Mouse (Mus musculus): Measurements from ENCODE around the gene Tmem217. TPM values are rescaled to one million over a fixed set of nuclear protein-coding genes. Genes with fewer than 3 reads are reported as not detected.
"Not testable (repeated sequence)": the region's sequence is repeated elsewhere in the genome, so short reads cannot be mapped to it uniquely, and the experiment has no call there.

Gene Tmem217
- polyA plus RNA-seq, 1 experiment from 2014 or later = 1.5 TPM

DNA sequence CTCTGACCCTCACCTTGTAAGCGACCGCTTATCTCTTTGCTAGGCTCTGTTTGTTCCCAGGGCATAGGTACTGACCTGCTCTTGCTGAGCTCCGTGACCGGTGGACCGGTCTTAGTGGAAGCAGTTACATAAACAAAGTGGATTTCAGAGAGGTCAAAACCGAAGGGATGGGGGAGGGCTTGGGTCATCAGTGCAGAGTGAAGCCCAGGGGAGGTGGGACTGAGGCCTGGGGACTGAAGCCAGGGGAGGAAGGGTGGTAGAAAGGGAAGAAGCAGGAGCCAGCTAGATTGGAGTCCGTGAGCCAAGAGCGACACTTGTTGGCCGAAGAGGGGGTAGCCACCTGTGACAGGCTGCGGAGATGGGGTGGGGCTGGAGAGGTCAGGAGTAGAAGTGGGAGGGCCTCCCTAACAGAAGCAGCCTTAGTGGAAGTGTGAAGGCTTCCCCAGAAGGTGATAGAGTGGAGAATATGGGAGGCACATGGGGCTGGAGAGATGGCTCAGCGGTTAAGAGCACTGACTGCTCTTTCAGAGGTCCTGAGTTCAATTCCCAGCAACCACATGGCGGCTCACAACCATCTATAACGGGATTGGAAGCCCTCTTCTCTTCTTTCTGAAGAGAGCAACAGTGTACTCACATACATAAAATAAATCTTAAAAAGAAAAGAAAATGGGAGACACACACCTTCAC is 39.0 kb downstream of the Tmem217 start:
- H3K4me1 ChIP-seq = peaks cover 9% of the 10 kb centered on the region
- H3K9me3 ChIP-seq = no peaks in the 10 kb centered on the region
- H3K36me3 ChIP-seq = no peaks in the 10 kb centered on the region
- no peak overlapping the region for H3K4me3 ChIP-seq
- 29% methylated on average over 13 of the region's 13 CpGs for WGBS
- peak; percentile 96 for DNase-seq (ENCODE audit: low spot score)
- no peaks in the 10 kb centered on the region for H3K27me3 ChIP-seq (ENCODE audit: insufficient read depth, poor library complexity, severe bottlenecking)
- H3K27ac ChIP-seq = peak overlapping the region; percentile 59

- Histone ChIP-seq H3K27ac (peak overlapping the region; percentile 17), H3K36me3 (no peaks in the 10 kb centered on the region)
- no peak for DNase-seq (ENCODE audit: low spot score)
Observed at GRCm38 (mm10) chr17:29510691-29511090, 41.5 kb downstream of the Tmem217 start.

DNA sequence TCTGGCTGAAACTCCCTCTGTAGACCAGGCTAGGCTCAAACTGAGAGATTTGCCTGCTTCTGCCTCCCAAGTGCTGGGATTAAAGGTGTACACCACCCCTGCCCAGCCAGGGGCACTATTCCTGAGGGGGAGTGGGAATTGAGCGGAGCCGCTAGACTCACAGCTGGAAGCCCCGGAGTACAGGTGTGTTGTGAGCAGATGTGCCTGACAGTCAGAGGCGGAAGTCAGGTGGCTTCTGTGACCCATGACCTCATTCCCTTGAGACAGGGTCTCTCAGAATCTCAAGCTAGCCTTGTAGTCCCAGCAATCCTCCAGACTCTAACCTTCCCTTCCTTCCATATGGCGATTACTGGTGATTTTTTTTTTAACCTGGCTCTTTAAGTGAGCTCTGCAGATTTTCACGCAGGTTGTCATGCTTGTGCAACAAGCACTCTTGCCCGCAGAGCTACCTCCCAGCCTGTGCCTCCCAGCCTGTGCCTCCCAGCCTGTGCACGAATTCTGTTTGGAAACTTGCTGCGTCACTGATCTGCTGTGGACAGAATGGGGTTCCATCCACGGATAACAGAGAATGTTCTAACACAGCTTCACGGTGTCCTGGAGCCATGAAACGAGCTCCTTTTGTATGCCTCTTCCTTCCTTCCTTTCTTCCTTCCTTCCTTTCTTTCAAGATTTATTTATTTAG is 43.1 kb downstream of the Tmem217 start:
- Histone ChIP-seq H3K4me1 (peaks cover 9% of the 10 kb centered on the region), H3K27ac (peak overlapping the region; percentile 76; the same call in 1 of the 2 replicates), H3K4me3 (no peak overlapping the region), H3K27me3 (ENCODE audit: insufficient read depth, poor library complexity, severe bottlenecking) (no peaks in the 10 kb centered on the region), H3K9me3 (no peaks in the 10 kb centered on the region), H3K36me3 (no peaks in the 10 kb centered on the region)
- 72% methylated on average over 12 of the region's 12 CpGs for WGBS
- no peak for DNase-seq (ENCODE audit: low spot score)

More at GRCm38 (mm10) chr17:29510691-29511090, 41.5 kb downstream of the Tmem217 start:
- 58% methylated on average over 8 of the region's 8 CpGs for WGBS
- H3K27me3 ChIP-seq (ENCODE audit: insufficient read depth, poor library complexity, severe bottlenecking) = no peaks in the 10 kb centered on the region
- H3K9me3 ChIP-seq = no peaks in the 10 kb centered on the region
- H3K4me3 ChIP-seq = no peak overlapping the region
- H3K4me1 ChIP-seq = peaks cover 9% of the 10 kb centered on the region

DNA sequence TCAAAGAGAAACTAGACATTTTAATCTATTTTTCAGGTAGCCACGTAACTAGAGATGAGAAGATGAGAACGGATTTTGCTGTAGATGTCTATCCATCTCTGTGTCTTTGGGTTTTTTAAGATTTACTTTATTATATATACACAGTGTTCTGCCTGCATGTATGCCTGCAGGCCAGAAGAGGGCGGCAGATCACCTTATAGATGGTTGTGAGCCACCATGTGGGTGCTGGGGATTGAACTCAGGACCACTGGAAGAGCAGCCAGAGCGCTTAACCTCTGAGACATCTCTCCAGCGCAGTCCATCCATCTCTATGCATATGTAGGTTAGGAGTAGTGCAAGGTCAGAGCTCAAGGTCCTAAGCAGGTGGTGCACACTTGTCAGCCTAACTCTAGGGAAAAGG is 48.5 kb downstream of the Tmem217 start:
- no peak for DNase-seq (ENCODE audit: low spot score)
- H3K4me1 ChIP-seq = peaks cover 13% of the 10 kb centered on the region; the same call in 1 of the 2 replicates
- H3K9me3 ChIP-seq = no peaks in the 10 kb centered on the region
- H3K27ac ChIP-seq = no peak overlapping the region
- H3K27me3 ChIP-seq (ENCODE audit: insufficient read depth, poor library complexity, severe bottlenecking) = no peaks in the 10 kb centered on the region
- WGBS = 73% methylated on average over 5 of the region's 5 CpGs
- H3K36me3 ChIP-seq = no peaks in the 10 kb centered on the region
- H3K4me3 ChIP-seq = no peak overlapping the region

- no peaks in the 10 kb centered on the region for H3K9me3 ChIP-seq
- H3K27ac ChIP-seq = peak overlapping the region; percentile 67
- no peak for DNase-seq (ENCODE audit: low spot score)
- WGBS = 9% methylated on average over 32 of the region's 32 CpGs
- H3K4me3 ChIP-seq = peak overlapping the region; percentile 33
- H3K4me1 ChIP-seq = peaks cover 15% of the 10 kb centered on the region
- no peaks in the 10 kb centered on the region for H3K36me3 ChIP-seq
- H3K27me3 ChIP-seq (ENCODE audit: insufficient read depth, poor library complexity, severe bottlenecking) = no peaks in the 10 kb centered on the region
Observed at GRCm38 (mm10) chr17:29502669-29503665, 49.2 kb downstream of the Tmem217 start.

DNA sequence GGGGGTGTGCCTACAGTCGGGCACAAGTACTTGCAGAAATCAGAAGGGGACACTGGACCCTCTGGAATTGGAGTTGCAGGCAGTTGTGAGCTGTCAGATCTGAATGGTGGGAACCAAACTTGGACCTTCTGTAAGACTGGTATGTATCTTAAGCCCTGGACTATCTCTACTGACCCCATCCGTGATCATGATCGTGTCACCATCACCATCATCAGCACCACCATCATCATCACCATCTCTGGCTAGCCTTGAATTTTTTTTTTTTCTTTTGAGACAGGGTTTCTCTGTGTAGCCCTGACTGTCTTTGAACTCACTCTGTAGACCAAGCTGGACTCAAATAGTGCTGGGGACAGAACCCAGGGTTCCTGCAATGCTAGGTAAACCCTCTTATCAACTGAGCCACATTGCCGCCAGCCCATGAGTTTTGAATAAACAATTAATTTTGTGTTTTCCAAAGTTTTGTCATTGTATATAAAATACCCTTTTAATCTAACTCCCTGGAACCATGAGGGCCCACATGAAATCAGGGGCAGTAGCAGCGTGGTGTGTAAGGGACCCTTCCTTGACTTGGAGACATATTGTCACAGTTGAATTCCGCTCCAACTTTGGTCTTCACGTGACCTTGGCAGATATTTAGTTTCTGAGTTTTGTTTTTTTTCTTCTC is 50.0 kb downstream of the Tmem217 start:
- Histone ChIP-seq H3K27ac (peak overlapping the region; percentile 67; the same call in 1 of the 2 replicates), H3K27me3 (ENCODE audit: insufficient read depth, poor library complexity, severe bottlenecking) (no peaks in the 10 kb centered on the region), H3K4me3 (no peak overlapping the region), H3K36me3 (no peaks in the 10 kb centered on the region), H3K9me3 (no peaks in the 10 kb centered on the region), H3K4me1 (peaks cover 17% of the 10 kb centered on the region)
- WGBS = 71% methylated on average over 7 of the region's 7 CpGs
- no peak for DNase-seq (ENCODE audit: low spot score)

DNA sequence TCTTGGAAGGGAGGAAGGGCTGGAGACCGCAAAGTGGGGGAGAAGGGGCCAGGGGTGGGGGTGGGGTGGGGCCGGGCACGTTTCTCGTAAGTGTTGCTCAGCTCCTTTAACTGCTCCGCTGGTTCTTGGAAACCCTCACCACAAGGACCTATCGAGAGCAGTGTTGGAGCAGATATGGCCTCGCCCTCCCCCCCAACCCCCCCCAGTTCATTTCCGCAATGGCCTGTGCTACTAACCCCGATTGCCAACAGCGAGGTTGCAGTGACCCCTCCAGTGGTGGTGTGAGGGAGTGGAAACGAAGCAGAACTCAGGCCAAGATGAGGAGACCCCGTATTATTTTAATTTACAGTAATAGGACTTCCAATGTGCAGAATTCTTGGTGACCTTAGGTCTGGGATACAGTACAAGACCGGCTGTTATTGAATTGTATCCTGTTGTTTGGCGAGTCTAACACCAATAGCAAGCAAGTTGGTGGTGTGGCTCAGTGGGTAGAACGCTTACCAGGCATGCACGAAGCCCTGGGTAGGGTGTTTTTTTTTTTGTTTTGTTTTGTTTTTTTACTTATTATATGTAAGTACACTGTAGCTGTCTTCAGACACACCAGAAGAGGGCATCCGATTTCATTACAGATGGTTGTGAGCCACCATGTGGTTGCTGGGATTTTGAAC is 51.2 kb downstream of the Tmem217 start:
- peaks cover 17% of the 10 kb centered on the region for H3K4me1 ChIP-seq
- no peaks in the 10 kb centered on the region for H3K27me3 ChIP-seq (ENCODE audit: insufficient read depth, poor library complexity, severe bottlenecking)
- H3K36me3 ChIP-seq = 0 out of 2 replicates have a peak, but pooled peaks cover 6% of the 10 kb centered on the region
- peak; percentile 93 for DNase-seq (ENCODE audit: low spot score)
- peak overlapping the region; percentile 67 for H3K27ac ChIP-seq
- H3K4me3 ChIP-seq = no peak overlapping the region
- WGBS = 64% methylated on average over 17 of the region's 17 CpGs
- no peaks in the 10 kb centered on the region for H3K9me3 ChIP-seq

- 74% methylated on average over 7 of the region's 7 CpGs for WGBS
- Histone ChIP-seq H3K4me3 (no peak overlapping the region), H3K9me3 (no peaks in the 10 kb centered on the region), H3K36me3 (0 out of 2 replicates have a peak, but pooled peaks cover 7% of the 10 kb centered on the region), H3K27me3 (ENCODE audit: insufficient read depth, poor library complexity, severe bottlenecking) (no peaks in the 10 kb centered on the region), H3K4me1 (peaks cover 17% of the 10 kb centered on the region), H3K27ac (peak overlapping the region; percentile 67)
- no peak for DNase-seq (ENCODE audit: low spot score)
Observed at GRCm38 (mm10) chr17:29500243-29500740, 51.9 kb downstream of the Tmem217 start.

- Histone ChIP-seq H3K4me3 (no peak overlapping the region), H3K36me3 (peaks cover 11% of the 10 kb centered on the region), H3K9me3 (no peaks in the 10 kb centered on the region), H3K4me1 (peaks cover 20% of the 10 kb centered on the region), H3K27me3 (ENCODE audit: insufficient read depth, poor library complexity, severe bottlenecking) (no peaks in the 10 kb centered on the region), H3K27ac (peak overlapping the region; percentile 67; the same call in 1 of the 2 replicates)
- WGBS = 65% methylated on average over 6 of the region's 6 CpGs
- DNase-seq (ENCODE audit: low spot score) = peak; percentile 91
Observed at GRCm38 (mm10) chr17:29499511-29499910, 52.7 kb downstream of the Tmem217 start.

DNA sequence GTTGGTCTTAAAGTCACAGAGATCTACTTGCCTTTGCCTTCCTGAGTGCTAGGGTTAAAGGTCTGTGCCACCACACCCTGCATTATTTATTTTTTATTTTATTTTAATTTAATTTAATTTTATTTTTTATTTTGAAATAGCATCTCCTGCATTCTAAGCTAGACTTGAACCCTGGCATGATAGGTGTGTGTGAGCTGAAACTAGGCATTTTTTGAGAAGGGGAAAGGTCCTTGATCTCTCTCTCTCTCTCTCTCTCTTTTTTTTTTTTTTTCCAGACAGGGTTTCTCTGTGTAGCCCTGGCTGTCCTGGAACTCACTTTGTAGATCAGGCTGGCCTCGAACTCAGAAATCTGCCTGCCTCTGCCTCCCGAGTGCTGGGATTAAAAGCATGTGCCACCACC is 53.2 kb downstream of the Tmem217 start:
- not testable (repeated sequence) for DNase-seq (ENCODE audit: low spot score)

DNA sequence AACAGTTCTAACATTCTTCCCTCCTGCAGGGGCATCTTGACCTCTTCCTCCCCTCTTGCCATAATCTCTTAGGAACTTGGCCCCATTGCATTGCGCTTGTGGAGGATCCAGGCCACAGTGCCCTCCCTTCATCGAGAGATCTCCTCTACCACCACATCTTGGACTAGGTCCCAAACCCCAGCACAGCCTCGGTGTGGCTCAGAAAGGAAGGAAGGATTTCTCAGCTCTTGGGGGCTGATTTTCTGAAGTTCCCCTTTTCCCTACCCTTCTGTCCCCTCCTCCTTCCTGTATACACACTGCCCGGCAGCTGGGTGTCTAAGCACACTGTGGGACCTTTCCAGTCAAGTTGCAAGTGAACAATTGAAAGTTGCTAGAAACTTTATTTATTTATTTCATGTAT is 54.2 kb downstream of the Tmem217 start:
- peaks cover 21% of the 10 kb centered on the region for H3K4me1 ChIP-seq
- H3K27ac ChIP-seq = peak overlapping the region; percentile 70; the same call in 1 of the 2 replicates
- WGBS = 52% methylated on average over 4 of the region's 4 CpGs
- peaks cover 26% of the 10 kb centered on the region for H3K36me3 ChIP-seq
- H3K4me3 ChIP-seq = no peak overlapping the region
- H3K27me3 ChIP-seq (ENCODE audit: insufficient read depth, poor library complexity, severe bottlenecking) = no peaks in the 10 kb centered on the region
- H3K9me3 ChIP-seq = no peaks in the 10 kb centered on the region
- no peak for DNase-seq (ENCODE audit: low spot score)

More for the DNA sequence above, 53.2 kb downstream of the Tmem217 start:
- not testable (repeated sequence) for H3K4me3 ChIP-seq; H3K9me3 ChIP-seq; H3K27me3 ChIP-seq (ENCODE audit: insufficient read depth, poor library complexity, severe bottlenecking)
- Histone ChIP-seq H3K36me3 (peaks cover 17% of the 10 kb centered on the region), H3K27ac (0 out of 2 replicates have a peak overlapping the region, but pooled peaks have one; percentile 67), H3K4me1 (peaks cover 22% of the 10 kb centered on the region)
- 83% methylated on average over 2 of the region's 2 CpGs for WGBS

Measured in heart, embryonic 10.5 days (tissue).